Mouse (Mus musculus) cerebellum, postnatal 10 days (tissue): ENCODE results near the gene Rpusd3.

ENCODE experiments used
- DNase-seq, 2 experiments: peaks; one replicate each; pipeline ENCODE4 v3.0.0; 2021; ENCODE audit warnings: mixed read lengths in 2 of 2

The Rpusd3 gene

GRCm38 (mm10) chr6:113428006-113428405, 8.9 kb upstream of the Rpusd3 start:
- DNase-seq = no peak

GRCm38 (mm10) chr6:113427397-113427796, 8.3 kb upstream of the Rpusd3 start:
- DNase-seq = peak; percentile 70 to 82

GRCm38 (mm10) chr6:113426696-113427095, 7.6 kb upstream of the Rpusd3 start:
- DNase-seq = no peak

- DNase-seq = peak; percentile 33 to 36
These were observed 5.0 kb upstream of the Rpusd3 start for GRCm38 (mm10) chr6:113424187-113424586.

GRCm38 (mm10) chr6:113423000-113423399, 3.9 kb upstream of the Rpusd3 start:
- no peak for DNase-seq

- DNase-seq = peak in 1 of 2 experiments; percentile 63
These were observed 520 bp downstream of the Rpusd3 start for GRCm38 (mm10) chr6:113418441-113419198.

GRCm38 (mm10) chr6:113416416-113416815, 2.7 kb downstream of the Rpusd3 start:
- DNase-seq = peak; percentile 30 to 38

GRCm38 (mm10) chr6:113410001-113410400, 9.1 kb downstream of the Rpusd3 start:
- DNase-seq = no peak

- DNase-seq = peak in 1 of 2 experiments; percentile 49
These were observed 12.5 kb downstream of the Rpusd3 start for GRCm38 (mm10) chr6:113406683-113407082.

GRCm38 (mm10) chr6:113405483-113405882, 13.7 kb downstream of the Rpusd3 start:
- no peak for DNase-seq

GRCm38 (mm10) chr6:113404649-113405448, 14.3 kb downstream of the Rpusd3 start:
- DNase-seq = peak; percentile 28 to 34

GRCm38 (mm10) chr6:113402094-113402493, 17.0 kb downstream of the Rpusd3 start:
- DNase-seq = peak; percentile 70

- DNase-seq = no peak
These were observed 22.7 kb downstream of the Rpusd3 start for GRCm38 (mm10) chr6:113396270-113397030.

- DNase-seq = no peak
These were observed 23.6 kb downstream of the Rpusd3 start for GRCm38 (mm10) chr6:113395501-113395900.

GRCm38 (mm10) chr6:113394811-113395210, 24.3 kb downstream of the Rpusd3 start:
- no peak for DNase-seq

GRCm38 (mm10) chr6:113393951-113394350, 25.2 kb downstream of the Rpusd3 start:
- DNase-seq = no peak

GRCm38 (mm10) chr6:113392387-113393071, 26.6 kb downstream of the Rpusd3 start:
- peak; percentile 71 to 73 for DNase-seq

GRCm38 (mm10) chr6:113392015-113392386, 27.1 kb downstream of the Rpusd3 start:
- no peak for DNase-seq

GRCm38 (mm10) chr6:113390715-113391114, 28.4 kb downstream of the Rpusd3 start:
- no peak for DNase-seq

GRCm38 (mm10) chr6:113388960-113389359, 30.2 kb downstream of the Rpusd3 start, which contains the start of gene Ttll3:
Gene Ttll3, plus strand, starts transcription at chr6:113389260.
- no peak for DNase-seq

GRCm38 (mm10) chr6:113386025-113386424, 33.1 kb downstream of the Rpusd3 start:
- DNase-seq = no peak

GRCm38 (mm10) chr6:113385160-113385714, 33.9 kb downstream of the Rpusd3 start:
- DNase-seq = no peak
